Mouse (Mus musculus) MEL (cell line): ENCODE measurements around the gene Ncoa3. TPM values are rescaled to one million over a fixed set of nuclear protein-coding genes. Genes with fewer than 3 reads are reported as not detected.

Experiments used
- DNase-seq: peaks from one replicate; pipeline ENCODE4 v3.0.0; 2011; ENCODE audit warnings: low read depth, low spot score
- H3K27ac ChIP-seq: 2 replicates; pipeline ENCODE4 v1.5.1; 2012; ENCODE audit warnings: low read depth, mild to moderate bottlenecking, control low read depth, low read length, moderate library complexity; ENCODE audit not compliant: control insufficient read depth
- H3K27me3 ChIP-seq, 2 experiments: fragments of 150-350 bp in 1 of 2; sonication (generic) in 1 of 2; 2 replicates each; pipeline ENCODE4 v1.6.1; 2012; ENCODE audit warnings: low read length in 2 of 2, mild to moderate bottlenecking in 2 of 2, improper control_type of control experiment in 1 of 2, moderate library complexity in 1 of 2; ENCODE audit not compliant: insufficient read depth in 2 of 2, control insufficient read depth in 1 of 2
- H3K36me3 ChIP-seq, 2 experiments: 2 replicates each; pipeline ENCODE4 v1.6.1; 2012 to 2014; ENCODE audit warnings: low read length in 2 of 2, improper control_type of control experiment in 1 of 2, inconsistent platforms in 1 of 2, mild to moderate bottlenecking in 1 of 2; ENCODE audit not compliant: insufficient read depth in 2 of 2, control insufficient read depth in 1 of 2
- H3K4me1 ChIP-seq, 2 experiments: fragments of 150-350 bp in 1 of 2; sonication (generic) in 1 of 2; 2 replicates each; pipeline ENCODE4 v1.6.1; 2012; ENCODE audit warnings: low read length in 2 of 2, improper control_type of control experiment in 1 of 2, mild to moderate bottlenecking in 1 of 2; ENCODE audit not compliant: insufficient read depth in 2 of 2, control insufficient read depth in 1 of 2
- H3K4me3 ChIP-seq, 2 experiments: fragments of 150-350 bp in 1 of 2; sonication (generic) in 1 of 2; 2 replicates each; pipeline ENCODE4 v1.5.1; 2012; ENCODE audit warnings: low read depth in 2 of 2, low read length in 2 of 2, mild to moderate bottlenecking in 2 of 2, moderate library complexity in 2 of 2, control low read depth in 1 of 2, improper control_type of control experiment in 1 of 2; ENCODE audit not compliant: control insufficient read depth in 1 of 2, insufficient read depth in 1 of 2
- H3K79me2 ChIP-seq: 2 replicates; pipeline ENCODE4 v1.6.1; 2012; ENCODE audit warnings: mild to moderate bottlenecking, low read length, moderate library complexity; ENCODE audit not compliant: control insufficient read depth, poor library complexity, insufficient read depth
- H3K9ac ChIP-seq: 2 replicates; pipeline ENCODE4 v1.6.1; 2012; ENCODE audit warnings: low read depth, mild to moderate bottlenecking, control low read depth, low read length, moderate library complexity; ENCODE audit not compliant: control insufficient read depth, poor library complexity, severe bottlenecking
- H3K9me3 ChIP-seq: fragments of 150-350 bp; sonication (generic); replicated peaks from 2 replicates; pipeline ENCODE4 v1.6.1; 2012; ENCODE audit warnings: mild to moderate bottlenecking, low read length, improper control_type of control experiment, moderate library complexity; ENCODE audit not compliant: insufficient read depth
- BHLHE40 ChIP-seq: IDR thresholded peaks from 2 replicates; pipeline ENCODE4 v1.6.1; 2012; ENCODE audit warnings: low read depth, mild to moderate bottlenecking, inconsistent platforms, low read length, improper control_type of control experiment, borderline replicate concordance
- CHD1 ChIP-seq: IDR thresholded peaks from 2 replicates; pipeline ENCODE4 v1.6.1; 2012; ENCODE audit warnings: low read depth, mild to moderate bottlenecking, inconsistent platforms, low read length, improper control_type of control experiment
- CHD2 ChIP-seq: IDR thresholded peaks from 2 replicates; pipeline ENCODE4 v1.6.1; 2011; ENCODE audit warnings: low read length, improper control_type of control experiment
- CTCF ChIP-seq, 3 experiments: IDR thresholded peaks in 2 of 3; conservative IDR thresholded peaks in 1 of 3; 2 replicates each; pipeline ENCODE4 v1.5.1; 2011 to 2012; ENCODE audit warnings: low read length in 3 of 3, low read depth in 2 of 3, mild to moderate bottlenecking in 2 of 3, improper control_type of control experiment in 1 of 3, inconsistent platforms in 1 of 3, mixed read lengths in 1 of 3, moderate library complexity in 1 of 3; ENCODE audit not compliant: control insufficient read depth in 1 of 3, insufficient read depth in 1 of 3, poor library complexity in 1 of 3, severe bottlenecking in 1 of 3
- E2F4 ChIP-seq: IDR thresholded peaks from 2 replicates; pipeline ENCODE4 v1.6.1; 2011; ENCODE audit warnings: low read depth, low read length, improper control_type of control experiment, borderline replicate concordance
- ELF1 ChIP-seq: IDR thresholded peaks from 2 replicates; pipeline ENCODE4 v1.6.1; 2014; ENCODE audit warnings: low read depth, mild to moderate bottlenecking, inconsistent platforms, low read length, improper control_type of control experiment, moderate library complexity
- ETS1 ChIP-seq: IDR thresholded peaks from 2 replicates; pipeline ENCODE4 v1.6.1; 2012; ENCODE audit warnings: low read depth, mild to moderate bottlenecking, inconsistent platforms, low read length, improper control_type of control experiment, moderate library complexity
- GABPA ChIP-seq: IDR thresholded peaks from 2 replicates; pipeline ENCODE4 v1.6.1; 2012; ENCODE audit warnings: low read depth, mild to moderate bottlenecking, inconsistent platforms, low read length, improper control_type of control experiment, moderate library complexity
- GATA1 ChIP-seq: IDR thresholded peaks from 2 replicates; pipeline ENCODE4 v1.6.1; 2011; ENCODE audit warnings: low read depth, low read length, improper control_type of control experiment
- HCFC1 ChIP-seq: IDR thresholded peaks from 2 replicates; pipeline ENCODE4 v1.6.1; 2012; ENCODE audit warnings: low read depth, mild to moderate bottlenecking, inconsistent platforms, low read length, improper control_type of control experiment, moderate library complexity
- JUND ChIP-seq: IDR thresholded peaks from 2 replicates; pipeline ENCODE4 v1.6.1; 2011; ENCODE audit warnings: low read depth, mild to moderate bottlenecking, improper control_type of control experiment, low read length
- KAT2A ChIP-seq: conservative IDR thresholded peaks from 2 replicates; pipeline ENCODE4 v1.6.1; 2012; ENCODE audit warnings: low read depth, low read length, improper control_type of control experiment, inconsistent platforms
- MAFK ChIP-seq: IDR thresholded peaks from 2 replicates; pipeline ENCODE4 v1.6.1; 2011; ENCODE audit warnings: low read depth, mild to moderate bottlenecking, low read length, improper control_type of control experiment, borderline replicate concordance
- MAX ChIP-seq: IDR thresholded peaks from 2 replicates; pipeline ENCODE4 v1.6.1; 2011; ENCODE audit warnings: low read length, improper control_type of control experiment
- MAZ ChIP-seq: IDR thresholded peaks from 2 replicates; pipeline ENCODE4 v1.6.1; 2012; ENCODE audit warnings: low read depth, mild to moderate bottlenecking, inconsistent platforms, low read length, improper control_type of control experiment
- MEF2A ChIP-seq: IDR thresholded peaks from 2 replicates; pipeline ENCODE4 v1.6.1; 2014; ENCODE audit warnings: low read depth, mild to moderate bottlenecking, inconsistent platforms, low read length, improper control_type of control experiment; ENCODE audit not compliant: poor library complexity, insufficient replicate concordance, severe bottlenecking; ENCODE audit errors: extremely low read depth
- MXI1 ChIP-seq: IDR thresholded peaks from 2 replicates; pipeline ENCODE4 v1.6.1; 2011; ENCODE audit warnings: mild to moderate bottlenecking, low read depth, low read length, improper control_type of control experiment
- MYB ChIP-seq: IDR thresholded peaks from 2 replicates; pipeline ENCODE4 v1.6.1; 2011; ENCODE audit warnings: mild to moderate bottlenecking, low read depth, low read length, improper control_type of control experiment
- MYC ChIP-seq: IDR thresholded peaks from 2 replicates; pipeline ENCODE4 v1.6.1; 2011; ENCODE audit warnings: low read depth, mild to moderate bottlenecking, low read length, improper control_type of control experiment, moderate library complexity
- NELFE ChIP-seq: IDR thresholded peaks from 2 replicates; pipeline ENCODE4 v1.6.1; 2011; ENCODE audit warnings: low read depth, low read length, improper control_type of control experiment
- NRF1 ChIP-seq: IDR thresholded peaks from 2 replicates; pipeline ENCODE4 v1.6.1; 2014; ENCODE audit warnings: low read depth, mild to moderate bottlenecking, inconsistent platforms, low read length, improper control_type of control experiment, moderate library complexity; ENCODE audit not compliant: poor library complexity, insufficient read depth, severe bottlenecking
- POLR2A ChIP-seq, 2 experiments: IDR thresholded peaks; 2 replicates each; pipeline ENCODE4 v1.6.1; 2011 to 2012; ENCODE audit warnings: low read length in 2 of 2, mild to moderate bottlenecking in 2 of 2, control low read depth in 1 of 2, improper control_type of control experiment in 1 of 2, low read depth in 1 of 2, moderate library complexity in 1 of 2; ENCODE audit not compliant: control insufficient read depth in 1 of 2, insufficient read depth in 1 of 2, poor library complexity in 1 of 2
- POLR2AphosphoS2 ChIP-seq: IDR thresholded peaks from 2 replicates; pipeline ENCODE4 v1.6.1; 2011; ENCODE audit warnings: low read length, improper control_type of control experiment
- POLR2AphosphoS5 ChIP-seq: IDR thresholded peaks from 2 replicates; pipeline ENCODE4 v1.6.1; 2012; ENCODE audit warnings: low read depth, borderline replicate concordance, mild to moderate bottlenecking, inconsistent platforms, low read length, moderate library complexity, mixed read lengths
- RAD21 ChIP-seq: IDR thresholded peaks from 2 replicates; pipeline ENCODE4 v1.6.1; 2011; ENCODE audit warnings: mild to moderate bottlenecking, low read depth, low read length, improper control_type of control experiment
- SMC3 ChIP-seq: IDR thresholded peaks from 2 replicates; pipeline ENCODE4 v1.6.1; 2011; ENCODE audit warnings: low read depth, low read length, improper control_type of control experiment
- TAL1 ChIP-seq: IDR thresholded peaks from 2 replicates; pipeline ENCODE4 v1.6.1; 2012; ENCODE audit warnings: mild to moderate bottlenecking, inconsistent platforms, low read length, moderate library complexity, mixed read lengths
- TBP ChIP-seq: IDR thresholded peaks from 2 replicates; pipeline ENCODE4 v1.8.0; 2011; ENCODE audit warnings: low read depth, low read length, improper control_type of control experiment
- UBTF ChIP-seq: IDR thresholded peaks from 2 replicates; pipeline ENCODE4 v1.6.1; 2012; ENCODE audit warnings: low read depth, mild to moderate bottlenecking, inconsistent platforms, low read length, improper control_type of control experiment, moderate library complexity, borderline replicate concordance; ENCODE audit not compliant: insufficient read depth
- USF1 ChIP-seq: IDR thresholded peaks from 2 replicates; pipeline ENCODE4 v1.6.1; 2014; ENCODE audit warnings: low read depth, mild to moderate bottlenecking, inconsistent platforms, low read length, improper control_type of control experiment, moderate library complexity
- USF2 ChIP-seq, 2 experiments: IDR thresholded peaks; 2 replicates each; pipeline ENCODE4 v1.6.1; 2011 to 2012; ENCODE audit warnings: improper control_type of control experiment in 2 of 2, low read length in 2 of 2, borderline replicate concordance in 1 of 2, inconsistent platforms in 1 of 2, low read depth in 1 of 2, mild to moderate bottlenecking in 1 of 2; ENCODE audit not compliant: insufficient read depth in 1 of 2
- ZC3H11A ChIP-seq: IDR thresholded peaks from 2 replicates; pipeline ENCODE4 v1.6.1; 2012; ENCODE audit warnings: low read depth, mild to moderate bottlenecking, inconsistent platforms, low read length, improper control_type of control experiment
- ZKSCAN1 ChIP-seq: IDR thresholded peaks from 2 replicates; pipeline ENCODE4 v1.6.1; 2012; ENCODE audit warnings: low read depth, mild to moderate bottlenecking, inconsistent platforms, low read length, improper control_type of control experiment, moderate library complexity
- ZMIZ1 ChIP-seq: IDR thresholded peaks from 2 replicates; pipeline ENCODE4 v1.6.1; 2012; ENCODE audit warnings: low read depth, mild to moderate bottlenecking, inconsistent platforms, low read length, improper control_type of control experiment, moderate library complexity
- ZNF384 ChIP-seq: IDR thresholded peaks from 2 replicates; pipeline ENCODE4 v1.6.1; 2012; ENCODE audit warnings: low read depth, mild to moderate bottlenecking, inconsistent platforms, low read length, improper control_type of control experiment
- polyA plus RNA-seq, 2 experiments: library from polyadenylated mRNA; stranded (reverse) in 1 of 2; unstranded in 1 of 2; fragments of >175 nt in 1 of 2; fragments of >200 nt in 1 of 2; gene quantifications; 2 replicates each; pipeline versions ENCODE4 v1.2.1 to v1.2.4; 2012; ENCODE audit warnings: low replicate concordance in 2 of 2, low read depth in 1 of 2; ENCODE audit not compliant: insufficient read length in 2 of 2, insufficient read depth in 1 of 2, missing spikeins in 1 of 2
- total RNA-seq: library from RNA; depleted of rRNA; stranded (reverse); fragments of 300-350 nt; gene quantifications from 2 replicates; pipeline ENCODE4 v1.2.3, GENCODE M21; 2012

Ncoa3 gene
- total and polyA plus RNA-seq, 3 experiments: 5.7 to 19.8 (median 10.3) TPM

- Histone ChIP-seq H3K4me3 (peak overlapping the region; percentile 48 to 77), H3K36me3 (peaks cover 0 to 10% of the 10 kb centered on the region in 2 experiments; a peak in 2 of 4 replicates), H3K9me3 (no peaks in the 10 kb centered on the region), H3K27ac (peak overlapping the region; percentile 62), H3K4me1 (peaks cover 4 to 12% of the 10 kb centered on the region in 2 experiments), H3K9ac (peak overlapping the region; percentile 59), H3K27me3 (no peaks in the 10 kb centered on the region), H3K79me2 (no peaks in the 10 kb centered on the region)
- DNase-seq: peak; percentile 93
- TF ChIP-seq GABPA: no peak
- TF ChIP-seq NRF1: no peak
- TF ChIP-seq HCFC1: peak; percentile 67
- TF ChIP-seq JUND: no peak
- no peak for TF ChIP-seq GATA1
- TF ChIP-seq MAX: peak; percentile 66; the same call in 1 of the 2 replicates
- TF ChIP-seq CHD2: no peak
- no peak for TF ChIP-seq POLR2AphosphoS5
- TF ChIP-seq MYC: no peak
- peak; percentile 92 for TF ChIP-seq USF1
- TF ChIP-seq TAL1: no peak
- TF ChIP-seq RAD21: no peak
- no peak for TF ChIP-seq MYB
- peak; percentile 48; the same call in 1 of the 2 replicates for TF ChIP-seq POLR2AphosphoS2
- no peak for TF ChIP-seq ZNF384
- no peak for TF ChIP-seq E2F4
- no peak for TF ChIP-seq MAZ
- no peak for TF ChIP-seq SMC3
- TF ChIP-seq TBP: peak; percentile 29; the same call in 1 of the 2 replicates
- peak; percentile 40; the same call in 1 of the 2 replicates for TF ChIP-seq MXI1
- no peak for TF ChIP-seq CTCF (IDR thresholded peaks at IDR 0.05 in 2 of 3, conservative IDR thresholded peaks at IDR 0.05 in 1 of 3; ENCODE audit: control insufficient read depth in 1 of 3, insufficient read depth in 1 of 3, low read depth in 2 of 3, low read length in 3 of 3, poor library complexity in 1 of 3, severe bottlenecking in 1 of 3)
- TF ChIP-seq CHD1: no peak
- TF ChIP-seq ZC3H11A: no peak
- TF ChIP-seq BHLHE40: no peak
- peak; percentile 60 for TF ChIP-seq NELFE
- TF ChIP-seq ZKSCAN1: no peak
- TF ChIP-seq UBTF: no peak
- peak; percentile 51; the same call in 1 of the 2 replicates for TF ChIP-seq ELF1
- TF ChIP-seq USF2 (IDR thresholded peaks at IDR 0.05; ENCODE audit: borderline replicate concordance in 1 of 2, insufficient read depth in 1 of 2, low read depth in 1 of 2, low read length in 2 of 2): 0 out of 4 replicates have a peak, but pooled peaks of 1 of the 2 experiments have one; percentile 56
- TF ChIP-seq ZMIZ1: peak; percentile 61; the same call in 1 of the 2 replicates
- TF ChIP-seq MAFK: no peak
- TF ChIP-seq POLR2A (IDR thresholded peaks at IDR 0.05; ENCODE audit: control insufficient read depth in 1 of 2, insufficient read depth in 1 of 2, low read depth in 1 of 2, low read length in 2 of 2, poor library complexity in 1 of 2): peak; percentile 19 to 75; a peak in 2 of 4 replicates
- TF ChIP-seq KAT2A: no peak; the same call in 1 of the 2 replicates
- peak; percentile 36; the same call in 1 of the 2 replicates for TF ChIP-seq ETS1
- TF ChIP-seq MEF2A: no peak
Observed at GRCm38 (mm10) chr2:165982512-165983389, 9.7 kb upstream of the Ncoa3 start.
